Mouse (Mus musculus): ENCODE measurements at regions not wholly inside any gene's neighbourhood (a gene's known extent, or its start where the extent isn't known, plus 50 kb on each side); places are given as distances from the start of the nearest gene placed in this dataset.

DNA sequence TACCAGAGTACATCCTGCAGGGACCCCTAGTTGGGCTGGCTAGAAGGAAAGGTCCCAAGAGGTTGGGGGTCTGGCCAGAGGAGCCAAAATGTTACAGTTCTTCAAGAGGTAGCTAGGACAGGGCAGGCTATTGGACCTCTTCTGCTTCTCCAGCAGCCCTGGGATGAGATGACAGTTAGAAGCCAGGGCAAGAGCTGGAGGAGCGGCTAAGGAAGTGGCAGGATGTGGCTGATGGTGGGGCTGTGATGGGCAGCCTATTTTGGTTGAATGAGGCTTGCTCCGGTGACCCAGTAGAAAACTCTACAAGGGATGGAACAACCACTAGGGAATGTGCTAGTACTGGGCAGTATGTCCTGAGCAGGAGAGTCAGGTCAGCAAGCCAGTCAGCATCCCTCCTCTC is 82.8 kb downstream of the Ddx11 start:
- in situ Hi-C loops (cut with MboI; ENCODE audit: low pct_unique_long_range_greater_than_20kb in 1 of 2, low sequenced_read_pairs in 2 of 2, unreplicated experiment in 1 of 2), result loop anchor here in 1 of 2 experiments (10.0 kb wide), 1 partner anchor 51 kb away; no protein-coding TSS in a partner anchor

DNA sequence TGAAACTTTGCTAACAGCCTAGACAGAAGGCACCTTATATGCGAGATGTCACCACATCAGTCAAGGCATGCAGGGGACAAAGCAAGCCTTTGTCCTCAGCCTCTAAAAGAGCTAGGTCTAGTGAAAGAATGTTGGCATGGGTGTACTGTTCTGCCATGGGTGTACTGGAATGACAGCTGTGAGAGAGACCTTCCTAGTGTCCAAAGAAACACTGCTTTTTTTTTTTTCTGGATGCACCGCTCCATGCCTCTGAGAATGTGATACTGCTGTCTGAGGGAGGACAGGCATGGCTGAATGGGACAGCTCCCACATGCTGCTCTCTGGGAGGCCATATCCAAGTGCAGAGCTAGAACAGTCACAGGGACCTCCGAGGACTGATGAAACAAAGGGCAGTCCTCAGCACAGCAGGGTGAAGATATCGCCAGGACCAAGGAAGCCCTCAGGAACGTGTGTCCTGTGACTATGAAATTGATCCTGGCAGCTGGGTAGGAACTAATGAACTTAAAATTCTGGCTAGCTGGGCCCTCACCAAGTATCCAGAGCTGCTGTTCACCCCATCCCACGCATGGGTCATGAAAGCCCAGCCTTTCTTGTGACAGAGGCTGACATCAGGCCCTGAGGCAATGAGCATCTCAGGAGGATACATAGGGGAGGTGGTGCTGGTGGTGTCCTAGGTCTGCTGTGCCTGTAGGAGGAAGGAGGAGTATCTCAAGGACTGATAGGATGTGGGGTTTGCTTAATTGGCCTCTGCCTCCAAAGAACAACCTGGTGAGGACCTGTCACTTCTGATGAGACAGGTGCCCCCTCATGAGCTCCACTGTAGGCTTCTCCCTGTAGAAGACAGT is 84.6 kb downstream of the Ddx11 start:
- in situ Hi-C loops (cut with MboI; ENCODE audit: low pct_unique_long_range_greater_than_20kb in 1 of 2, low sequenced_read_pairs in 2 of 2, unreplicated experiment in 1 of 2), result loop anchor here in 1 of 2 experiments (10.0 kb wide), 1 partner anchor 53 kb away; no protein-coding TSS in a partner anchor

DNA sequence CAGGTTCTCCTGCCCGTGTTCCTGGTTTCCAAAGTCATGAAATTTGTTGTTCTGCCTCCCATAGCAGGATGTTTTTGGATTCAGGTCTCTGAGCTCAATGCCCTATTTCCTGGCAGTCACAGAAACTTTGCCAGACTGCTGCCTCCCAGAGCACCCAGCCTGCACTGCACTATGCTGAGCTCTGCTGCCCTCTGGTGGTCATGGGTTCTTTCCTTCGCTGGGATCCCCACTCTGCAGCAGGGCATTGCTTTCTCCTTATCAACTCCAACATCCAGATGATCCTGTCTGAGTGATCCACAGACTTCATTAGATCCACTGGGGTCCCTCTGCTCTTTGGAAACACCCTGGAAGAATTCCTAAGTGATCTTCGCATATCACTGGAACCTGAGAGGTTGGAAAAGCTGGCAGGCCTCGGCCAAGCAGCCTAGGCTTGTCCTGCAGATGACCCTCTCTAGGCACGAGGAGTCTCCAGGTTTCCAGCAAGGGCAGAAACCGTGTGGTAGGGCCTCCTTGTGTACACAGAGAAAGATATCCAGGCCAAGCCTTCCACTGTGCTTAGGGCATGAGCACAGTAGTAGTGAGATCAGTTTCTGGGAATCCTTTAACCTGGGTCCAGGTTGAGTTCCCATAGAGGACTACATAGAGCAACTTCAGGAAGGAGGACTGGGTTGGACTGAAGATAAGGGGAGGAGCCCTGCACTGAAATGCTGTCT is 85.6 kb downstream of the Ddx11 start:
- in situ Hi-C loops (cut with MboI; ENCODE audit: low pct_unique_long_range_greater_than_20kb in 1 of 2, low sequenced_read_pairs in 2 of 2, unreplicated experiment in 1 of 2), result loop anchor here in 1 of 2 experiments (10.0 kb wide), 1 partner anchor 54 kb away; no protein-coding TSS in a partner anchor

DNA sequence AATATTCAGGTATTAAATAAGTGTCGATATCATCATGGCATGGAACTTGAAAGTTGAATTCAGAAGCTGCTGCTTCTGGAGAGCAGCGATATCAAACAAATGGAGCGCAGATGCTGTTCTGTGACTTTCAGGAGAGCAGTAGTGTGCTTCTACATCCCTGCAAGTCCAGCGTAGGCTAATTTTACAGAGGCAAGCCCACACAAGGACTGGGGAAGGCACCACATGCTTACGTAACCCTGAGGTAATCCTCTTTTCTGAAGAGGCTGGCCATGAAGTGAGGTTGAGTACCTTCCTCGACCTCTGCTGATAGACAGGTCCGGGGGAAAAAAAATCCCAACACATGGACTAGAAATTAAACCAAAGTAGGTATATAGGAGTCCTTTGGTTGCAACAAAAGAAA is 88.2 kb downstream of the Ddx11 start:
- in situ Hi-C loops (cut with MboI; ENCODE audit: low pct_unique_long_range_greater_than_20kb in 1 of 2, low sequenced_read_pairs in 2 of 2, unreplicated experiment in 1 of 2), result no loop called here

DNA sequence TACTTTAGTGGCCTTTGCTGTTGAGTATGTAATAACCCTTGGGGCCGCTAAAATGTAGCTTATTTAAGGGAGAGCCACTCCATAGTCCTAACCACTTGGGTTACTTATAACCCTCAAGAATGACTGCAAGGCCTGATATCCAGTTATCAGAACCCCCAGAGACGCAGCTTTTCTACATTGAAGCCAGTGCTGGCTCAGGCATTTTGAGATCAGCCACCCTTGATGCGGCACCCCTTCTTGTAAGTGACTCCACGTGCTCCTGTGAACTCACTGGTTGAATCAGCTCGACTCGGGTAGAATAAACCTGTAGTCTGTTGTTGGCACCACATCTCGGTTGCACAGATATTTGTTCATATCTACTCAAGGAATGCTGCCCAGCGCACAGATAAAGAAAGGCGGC is 89.3 kb downstream of the Ddx11 start:
- in situ Hi-C loops (cut with MboI; ENCODE audit: low pct_unique_long_range_greater_than_20kb in 1 of 2, low sequenced_read_pairs in 2 of 2, unreplicated experiment in 1 of 2), result no loop called here

DNA sequence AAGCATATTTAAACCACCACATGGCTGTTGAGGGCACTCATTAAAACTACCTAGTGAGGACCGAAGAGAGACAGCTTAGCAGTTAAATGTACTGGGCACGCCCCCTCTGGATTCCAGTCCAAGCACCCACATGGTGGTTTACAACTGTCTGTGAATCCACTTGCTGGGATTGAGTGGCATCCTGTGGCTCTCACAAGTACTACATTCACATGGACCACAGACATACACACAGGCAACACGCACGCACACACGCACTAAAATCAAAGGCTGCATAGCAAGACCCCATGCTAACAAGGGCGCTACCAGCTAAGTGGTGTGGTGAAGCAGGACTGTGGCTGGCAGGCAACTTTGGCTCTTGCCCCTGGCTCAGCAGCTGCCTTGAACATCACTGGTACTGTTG is 95.0 kb downstream of the Ddx11 start:
- in situ Hi-C loops (cut with MboI; ENCODE audit: low pct_unique_long_range_greater_than_20kb in 1 of 2, low sequenced_read_pairs in 2 of 2, unreplicated experiment in 1 of 2), result no loop called here

DNA sequence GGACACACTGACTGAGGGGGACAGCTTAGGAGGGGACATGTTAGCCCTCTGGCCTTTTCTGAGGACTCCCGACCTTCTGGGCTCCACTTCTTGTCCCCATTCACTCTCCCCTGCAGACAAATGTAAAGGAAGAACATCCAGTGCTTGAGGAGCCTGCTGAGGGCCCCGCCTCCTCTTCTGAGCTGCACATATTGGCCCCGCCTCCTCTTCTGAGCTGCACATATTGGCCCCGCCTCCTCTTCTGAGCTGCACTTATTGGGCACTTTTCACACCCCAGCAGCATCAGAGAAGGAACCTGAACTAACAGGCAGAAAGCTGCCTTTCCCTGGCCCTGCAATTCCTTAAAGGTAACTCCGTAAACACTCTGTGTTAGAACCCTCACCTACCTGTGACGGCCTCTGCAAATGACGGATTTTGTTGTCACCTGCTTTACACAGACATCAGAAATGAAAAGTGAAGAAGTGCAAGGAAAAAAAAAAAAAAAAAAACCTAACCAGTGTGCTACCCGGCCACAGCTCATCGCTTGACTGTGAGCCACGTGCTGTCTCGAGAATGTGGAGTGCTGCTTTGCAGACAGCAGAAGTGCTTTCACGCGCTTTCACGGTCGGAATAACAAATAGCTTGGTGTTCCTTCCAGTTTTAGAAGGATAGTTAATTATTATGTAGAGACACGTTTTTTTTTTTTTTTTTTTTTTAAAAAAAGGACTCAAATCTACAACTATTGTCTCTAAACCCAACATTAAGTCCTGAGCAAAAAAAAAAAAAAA is 96.5 kb downstream of the Ddx11 start:
- in situ Hi-C loops (cut with MboI; ENCODE audit: low pct_unique_long_range_greater_than_20kb in 1 of 2, low sequenced_read_pairs in 2 of 2, unreplicated experiment in 1 of 2), result loop anchor here in 1 of 2 experiments (5.0 kb wide), 1 partner anchor 63 kb away; no protein-coding TSS in a partner anchor

DNA sequence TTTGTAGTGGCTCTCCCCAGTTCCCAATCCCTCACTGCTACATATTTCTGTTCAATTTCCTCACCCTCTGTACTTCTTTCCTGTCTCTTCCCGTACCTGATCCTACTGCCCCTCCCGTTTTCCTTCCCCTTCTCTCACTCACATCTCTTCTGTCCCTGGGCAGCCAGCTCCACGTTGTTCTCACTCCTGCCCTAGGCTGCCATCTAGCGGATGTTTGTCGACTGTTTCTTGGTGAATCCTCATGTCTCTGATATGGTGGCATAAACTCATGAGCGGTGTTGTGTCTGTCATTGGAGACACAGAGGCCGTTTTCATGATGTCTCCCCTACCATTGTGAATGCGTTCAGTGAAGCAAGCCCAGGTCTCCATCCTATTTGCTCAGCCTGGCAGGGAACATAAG is 97.9 kb downstream of the Ddx11 start:
- in situ Hi-C loops (cut with MboI; ENCODE audit: low pct_unique_long_range_greater_than_20kb in 1 of 2, low sequenced_read_pairs in 2 of 2, unreplicated experiment in 1 of 2), result loop anchor here in 1 of 2 experiments (5.0 kb wide), 1 partner anchor 64 kb away; no protein-coding TSS in a partner anchor

DNA sequence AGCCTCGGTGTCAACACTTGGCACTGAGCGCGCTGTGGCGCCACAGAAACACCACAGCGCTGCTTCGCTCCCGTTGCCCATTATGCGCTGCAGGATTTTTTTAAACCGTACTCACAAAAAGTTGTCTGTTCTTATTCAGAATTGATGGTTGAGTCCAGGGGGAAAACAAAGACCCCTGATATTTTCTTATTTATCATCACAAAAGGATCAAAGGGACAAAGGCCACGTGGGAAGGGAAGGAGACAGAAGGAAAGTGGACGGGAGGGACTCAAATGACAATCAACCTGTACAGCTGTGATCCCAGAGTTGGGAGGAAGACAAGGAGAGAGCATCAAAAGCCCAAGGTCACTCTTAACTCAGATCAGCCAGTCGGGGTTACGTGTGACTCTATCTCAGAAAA is 100.4 kb downstream of the Ddx11 start:
- in situ Hi-C loops (cut with MboI; ENCODE audit: low pct_unique_long_range_greater_than_20kb in 1 of 2, low sequenced_read_pairs in 2 of 2, unreplicated experiment in 1 of 2), result loop anchor here in 1 of 2 experiments (5.0 kb wide), 1 partner anchor 66 kb away; no protein-coding TSS in a partner anchor

DNA sequence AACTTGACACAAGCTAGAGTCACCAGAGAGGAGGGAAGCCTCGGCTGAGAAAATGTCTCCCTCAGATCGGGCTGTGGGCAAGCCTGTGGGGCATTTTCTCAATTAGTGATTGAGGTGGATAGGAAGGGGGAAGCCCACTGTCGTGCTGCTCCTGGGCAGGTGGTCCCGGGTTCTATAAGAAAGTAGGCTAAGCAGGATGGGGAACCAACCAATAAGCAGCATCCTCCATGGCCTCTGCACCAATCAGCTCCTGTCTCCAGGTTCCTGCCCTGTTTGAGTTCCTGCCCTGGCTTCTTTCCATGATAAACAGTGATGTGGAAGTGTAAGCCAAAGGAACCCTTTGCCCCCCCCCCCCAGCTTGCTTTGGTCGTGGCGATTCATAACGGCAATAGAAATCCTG is 100.9 kb downstream of the Ddx11 start:
- in situ Hi-C loops (cut with MboI; ENCODE audit: low pct_unique_long_range_greater_than_20kb in 1 of 2, low sequenced_read_pairs in 2 of 2, unreplicated experiment in 1 of 2), result loop anchor here in 1 of 2 experiments (5.0 kb wide), 1 partner anchor 67 kb away; no protein-coding TSS in a partner anchor

DNA sequence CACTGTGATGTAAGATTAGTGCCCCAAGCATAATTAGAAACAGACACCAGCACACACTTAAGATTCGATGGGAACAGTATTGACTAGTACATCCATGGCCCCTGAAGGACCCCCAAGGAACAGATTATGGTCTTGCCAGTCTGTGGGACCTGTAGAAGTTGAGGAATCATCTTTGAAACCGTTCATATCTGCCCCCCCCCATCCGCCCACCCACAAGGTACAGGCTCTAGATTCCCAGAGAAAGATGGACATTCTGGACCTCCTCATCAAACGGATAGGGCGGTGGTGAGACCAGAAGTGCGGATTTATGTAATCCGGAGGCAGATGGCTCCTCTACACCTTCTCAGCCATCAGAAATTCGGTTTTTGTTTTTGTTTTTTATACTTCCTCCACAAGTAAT is 109.1 kb downstream of the Ddx11 start:
- in situ Hi-C loops (cut with MboI; ENCODE audit: low pct_unique_long_range_greater_than_20kb in 1 of 2, low sequenced_read_pairs in 2 of 2, unreplicated experiment in 1 of 2), result loop anchor here in 1 of 2 experiments (10.0 kb wide), 2 partner anchors 222 to 252 kb away; no protein-coding TSS in a partner anchor

DNA sequence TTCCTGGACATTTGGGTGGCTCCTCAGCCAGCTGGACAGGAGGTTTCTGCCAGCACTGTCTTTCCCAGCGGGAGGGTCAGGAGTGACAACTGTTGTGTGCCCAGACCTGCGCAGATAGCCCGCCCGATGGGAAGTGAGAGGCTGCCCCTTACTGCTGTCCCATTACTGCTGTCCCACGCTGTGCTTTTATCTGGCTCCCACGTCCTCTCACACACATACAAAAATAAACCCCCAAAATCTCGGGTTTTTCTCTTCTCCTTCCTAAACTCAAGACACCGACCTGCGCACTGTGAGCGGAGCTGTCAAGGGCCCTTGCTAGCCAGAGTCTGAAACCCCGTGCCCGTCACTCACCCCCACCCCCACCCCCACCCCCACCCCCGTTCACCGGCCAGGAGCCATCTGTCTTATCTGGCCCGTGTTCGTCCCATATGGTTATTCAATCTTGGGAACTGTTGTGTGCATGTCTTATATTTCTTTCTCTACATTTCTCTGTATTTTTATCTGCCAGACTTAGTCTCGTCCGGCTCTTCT is 109.6 kb downstream of the Ddx11 start:
- in situ Hi-C loops (cut with MboI; ENCODE audit: low pct_unique_long_range_greater_than_20kb in 1 of 2, low sequenced_read_pairs in 2 of 2, unreplicated experiment in 1 of 2), result loop anchor here in 1 of 2 experiments (10.0 kb wide), 2 partner anchors 222 to 252 kb away; no protein-coding TSS in a partner anchor

DNA sequence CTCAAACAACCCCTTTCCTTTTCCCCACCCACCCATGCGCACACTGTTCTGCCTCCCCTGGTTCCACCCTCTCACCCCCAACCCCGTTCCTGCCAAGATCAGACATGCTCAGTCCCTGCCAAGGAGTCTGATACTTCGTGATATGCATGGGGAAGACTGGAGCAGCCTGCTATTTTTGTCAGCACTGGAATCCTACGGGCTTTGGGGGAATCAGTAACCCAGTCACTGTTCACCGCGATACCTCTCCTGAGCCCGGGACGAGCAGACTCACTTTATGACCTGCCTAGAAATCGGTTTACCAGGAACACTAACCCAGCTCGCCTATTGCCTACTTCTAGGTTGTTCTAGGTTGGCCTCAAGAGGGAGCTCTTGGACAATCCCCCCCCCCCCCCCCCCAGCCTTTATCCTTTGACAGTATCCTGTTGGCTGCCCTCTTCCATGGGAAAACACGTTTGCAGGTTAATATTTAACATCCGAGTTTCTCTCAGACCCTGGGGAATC is 110.2 kb downstream of the Ddx11 start:
- in situ Hi-C loops (cut with MboI; ENCODE audit: low pct_unique_long_range_greater_than_20kb in 1 of 2, low sequenced_read_pairs in 2 of 2, unreplicated experiment in 1 of 2), result loop anchor here in 1 of 2 experiments (10.0 kb wide), 2 partner anchors 221 to 251 kb away; no protein-coding TSS in a partner anchor

DNA sequence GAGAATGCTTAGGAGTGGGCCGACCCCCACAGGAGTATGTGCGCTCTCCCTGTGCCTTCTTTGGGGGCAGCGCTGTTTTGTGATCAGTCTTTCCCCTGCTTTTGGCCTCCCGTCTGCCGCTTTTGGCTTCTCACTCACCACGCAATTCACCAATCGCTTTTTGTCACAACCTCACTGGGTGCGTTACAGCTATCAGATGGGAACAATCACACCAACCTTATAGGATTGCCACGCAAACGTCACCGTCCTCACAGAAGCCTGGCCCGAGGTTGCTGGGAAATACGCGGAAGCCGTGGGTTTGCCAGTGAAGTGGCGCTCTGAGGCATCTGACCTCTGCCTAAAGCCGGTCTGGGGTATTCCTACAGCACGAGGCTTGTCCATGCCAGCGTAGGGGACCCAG is 111.1 kb downstream of the Ddx11 start:
- in situ Hi-C loops (cut with MboI; ENCODE audit: low pct_unique_long_range_greater_than_20kb in 1 of 2, low sequenced_read_pairs in 2 of 2, unreplicated experiment in 1 of 2), result loop anchor here in 1 of 2 experiments (10.0 kb wide), 2 partner anchors 220 to 250 kb away; no protein-coding TSS in a partner anchor

DNA sequence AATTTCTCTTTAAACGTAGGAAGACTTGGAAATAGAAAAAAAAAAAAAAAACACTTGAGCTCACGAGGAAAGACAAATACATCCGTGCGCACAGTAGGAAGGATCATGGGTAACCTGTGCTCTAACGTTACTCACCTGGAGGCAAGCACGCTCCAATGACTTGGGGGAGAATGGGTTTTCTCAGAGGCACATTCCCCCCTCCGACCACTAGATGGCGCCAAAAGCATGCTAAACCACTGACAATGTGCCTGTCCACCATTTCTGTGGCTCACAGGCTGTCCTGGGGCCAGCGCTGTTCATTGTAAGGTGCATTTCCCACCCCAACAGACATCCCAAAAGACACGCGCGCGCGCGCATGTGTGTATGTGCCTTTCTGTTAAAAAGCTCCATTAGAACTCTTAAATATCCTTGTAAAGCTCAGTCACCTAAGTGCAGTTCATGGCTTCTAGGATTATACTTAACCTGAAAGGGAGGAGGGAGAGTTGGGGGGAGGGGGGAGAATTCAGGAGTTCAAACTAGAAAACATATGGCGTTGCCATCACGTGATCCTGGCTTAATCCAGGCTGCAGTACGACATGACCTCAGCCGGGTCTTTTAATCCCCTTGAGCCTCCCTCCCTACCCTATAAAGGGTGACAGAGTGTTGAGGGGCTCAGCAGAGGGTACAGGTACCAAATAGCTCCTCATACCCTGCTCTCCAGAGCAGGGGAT is 111.9 kb downstream of the Ddx11 start:
- in situ Hi-C loops (cut with MboI; ENCODE audit: low pct_unique_long_range_greater_than_20kb in 1 of 2, low sequenced_read_pairs in 2 of 2, unreplicated experiment in 1 of 2), result loop anchor here (5.0 to 10.0 kb wide), 4 partner anchors 102 to 252 kb away; no protein-coding TSS in a partner anchor

DNA sequence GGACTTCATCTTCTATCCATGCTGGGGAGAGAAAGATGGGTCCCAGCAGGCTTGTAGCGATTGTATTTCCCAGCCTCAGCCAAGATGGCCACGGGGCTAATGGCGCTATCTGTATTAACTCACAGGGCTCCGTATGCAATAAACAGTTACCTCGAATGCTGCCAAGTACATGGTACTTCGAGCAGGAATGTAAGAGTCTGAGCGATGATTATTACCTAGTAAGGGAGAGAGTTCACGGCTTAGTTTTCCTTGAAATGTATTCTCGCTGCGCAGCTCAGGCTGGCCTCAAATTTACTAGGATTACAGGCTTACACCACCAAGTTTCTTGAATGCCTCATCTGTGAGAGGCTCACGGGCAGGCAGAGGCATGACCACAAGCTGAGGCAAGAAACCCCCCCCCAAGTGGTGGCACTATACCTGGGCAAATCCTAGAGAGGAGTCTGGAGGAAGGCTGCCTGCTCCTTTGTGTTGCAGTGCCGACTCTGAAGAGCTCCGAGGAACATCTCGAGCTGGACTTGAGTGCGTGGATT is 112.6 kb downstream of the Ddx11 start:
- in situ Hi-C loops (cut with MboI; ENCODE audit: low pct_unique_long_range_greater_than_20kb in 1 of 2, low sequenced_read_pairs in 2 of 2, unreplicated experiment in 1 of 2), result loop anchor here (5.0 to 10.0 kb wide), 4 partner anchors 101 to 251 kb away; no protein-coding TSS in a partner anchor

Data from mouse embryonic stem cell (cell line).